Mouse (Mus musculus) urinary bladder, adult 18-20 months (tissue): ENCODE measurements at regions not wholly inside any gene's neighbourhood (a gene's known extent, or its start where the extent isn't known, plus 50 kb on each side); places are given as distances from the start of the nearest gene placed in this dataset.
A peak's percentile ranks its signal among the peaks of the same experiment; 100 is the strongest.

ENCODE experiments used
- DNase-seq, 2 experiments: peaks; one replicate each; pipeline ENCODE4 v3.0.0; 2022; ENCODE audit warnings: low spot score in 2 of 2, mixed read lengths in 2 of 2

- no peak for DNase-seq
Observed at GRCm38 (mm10) chr2:57611599-57611998, 374.2 kb downstream of the Gpd2 start.

- no peak for DNase-seq
Observed at GRCm38 (mm10) chr2:57613243-57613642, 375.8 kb downstream of the Gpd2 start.

GRCm38 (mm10) chr2:57614587-57614991, 377.2 kb downstream of the Gpd2 start:
- no peak for DNase-seq

- DNase-seq = peak in 1 of 2 experiments; percentile 1
Observed at GRCm38 (mm10) chr2:57616525-57617225, 379.2 kb downstream of the Gpd2 start.

- no peak for DNase-seq
Observed at GRCm38 (mm10) chr2:57617258-57617657, 379.8 kb downstream of the Gpd2 start.

GRCm38 (mm10) chr2:57644117-57644516, 353.6 kb upstream of the Galnt5 start:
- DNase-seq = no peak

- DNase-seq = no peak
Observed at GRCm38 (mm10) chr2:57644541-57644940, 353.1 kb upstream of the Galnt5 start.

- no peak for DNase-seq
Observed at GRCm38 (mm10) chr2:57649002-57649401, 348.7 kb upstream of the Galnt5 start.

GRCm38 (mm10) chr2:57657409-57657808, 340.3 kb upstream of the Galnt5 start:
- no peak for DNase-seq

GRCm38 (mm10) chr2:57661838-57662237, 335.8 kb upstream of the Galnt5 start:
- no peak for DNase-seq

GRCm38 (mm10) chr2:57672007-57672643, 325.6 kb upstream of the Galnt5 start:
- no peak for DNase-seq

GRCm38 (mm10) chr2:57689877-57690276, 307.8 kb upstream of the Galnt5 start:
- DNase-seq = no peak

- DNase-seq = no peak
Observed at GRCm38 (mm10) chr2:57696992-57697772, 300.5 kb upstream of the Galnt5 start.

GRCm38 (mm10) chr2:57698659-57699061, 299.0 kb upstream of the Galnt5 start:
- peak; percentile 3 to 34 for DNase-seq

- DNase-seq = no peak
Observed at GRCm38 (mm10) chr2:57699226-57699625, 298.5 kb upstream of the Galnt5 start.

- DNase-seq = no peak
Observed at GRCm38 (mm10) chr2:57716754-57717510, 280.8 kb upstream of the Galnt5 start.
